Mouse (Mus musculus) olfactory bulb, adult 2 months (tissue): ENCODE data around the gene 1700017B05Rik. TPM values are rescaled to one million over a fixed set of nuclear protein-coding genes. Genes with fewer than 3 reads are reported as not detected.
"Not testable (repeated sequence)": the region's sequence is repeated elsewhere in the genome, so short reads cannot be mapped to it uniquely, and the experiment has no call there.

Source experiments
- H3K27ac ChIP-seq: fragments of 200-500 bp; 2 replicates; pipeline ENCODE4 v1.5.1; 2012; ENCODE audit warnings: low read depth, low read length; ENCODE audit not compliant: insufficient read depth
- H3K4me1 ChIP-seq: fragments of 200-500 bp; 2 replicates; pipeline ENCODE4 v1.6.1; 2012; ENCODE audit warnings: low read length; ENCODE audit not compliant: control insufficient read depth, insufficient read depth
- H3K4me3 ChIP-seq: fragments of 200-500 bp; 2 replicates; pipeline ENCODE4 v1.5.1; 2012; ENCODE audit warnings: mild to moderate bottlenecking, low read depth, low read length, moderate library complexity; ENCODE audit not compliant: insufficient read depth
- CTCF ChIP-seq: fragments of 200-500 bp; IDR thresholded peaks from 2 replicates; pipeline ENCODE4 v1.5.1; 2012; ENCODE audit warnings: low read depth, mild to moderate bottlenecking, low read length, moderate library complexity; ENCODE audit not compliant: insufficient read depth
- POLR2A ChIP-seq: fragments of 200-500 bp; IDR thresholded peaks from 2 replicates; pipeline ENCODE4 v1.6.1; 2012; ENCODE audit warnings: mild to moderate bottlenecking, low read depth, low read length, moderate library complexity; ENCODE audit not compliant: insufficient read depth
- WGBS: fragments of 180-500 bp; shearing (Covaris S2); methylation state at CpG from one replicate; pipeline ENCODE4 v1.1.7; 2018; 5-methylcytosine and 5-hydroxymethylcytosine counted together
- polyA plus RNA-seq: library from polyadenylated mRNA; stranded (reverse); fragments of >200 nt; gene quantifications from 2 replicates; pipeline ENCODE4 v1.2.4, GENCODE M21; 2012; ENCODE audit warnings: low replicate concordance; ENCODE audit not compliant: missing spikeins, insufficient read depth, insufficient read length

The 1700017B05Rik gene
- polyA plus RNA-seq, 1 experiment = not detected

DNA sequence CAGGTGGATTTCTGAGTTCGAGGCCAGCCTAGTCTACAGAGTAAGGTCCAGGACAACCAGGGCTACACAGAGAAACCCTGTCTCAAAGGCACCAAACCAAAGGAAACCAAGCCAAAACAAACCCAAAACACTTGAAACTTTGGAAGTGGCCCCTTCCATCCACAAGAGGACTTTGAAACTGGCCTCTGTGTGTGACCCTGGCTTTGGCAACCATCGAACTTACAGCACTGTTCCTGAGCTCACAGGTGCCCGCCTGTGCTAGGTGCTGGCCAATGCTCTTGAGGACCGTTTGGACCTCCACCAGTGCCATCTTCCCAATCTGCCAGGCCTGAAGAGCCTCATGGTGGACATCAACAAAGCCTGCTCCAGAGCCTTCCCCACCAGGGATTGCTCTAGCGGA is 43.6 kb downstream of the 1700017B05Rik start:
- Histone ChIP-seq H3K27ac (no peak overlapping the region), H3K4me3 (no peak overlapping the region), H3K4me1 (no peaks in the 10 kb centered on the region)
- TF ChIP-seq CTCF (no peak), POLR2A (no peak)
- WGBS = 86% methylated on average over 5 of the region's 5 CpGs

DNA sequence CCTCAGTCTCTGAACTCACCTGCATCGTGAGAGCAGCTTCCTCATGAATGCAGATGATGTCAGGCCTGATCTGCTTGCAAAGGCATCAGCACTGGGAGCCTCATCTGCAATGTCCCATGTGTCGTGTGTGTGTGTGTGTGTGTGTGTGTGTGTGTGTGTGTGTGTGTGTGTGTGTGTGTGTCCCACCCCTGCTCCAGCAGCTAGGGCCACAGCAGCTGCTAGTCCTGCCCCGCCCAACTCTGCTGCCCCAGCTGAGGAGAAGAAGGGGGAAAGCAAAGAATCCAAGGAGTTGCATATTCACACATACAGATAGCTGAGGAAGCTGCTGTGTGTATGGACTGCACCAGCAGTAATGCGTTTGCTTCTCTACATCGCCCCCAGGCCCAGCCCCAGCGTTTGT is 45.2 kb downstream of the 1700017B05Rik start:
- no peak overlapping the region for H3K4me3 ChIP-seq
- H3K4me1 ChIP-seq = peaks cover 4% of the 10 kb centered on the region; the same call in 1 of the 2 replicates
- TF ChIP-seq POLR2A = no peak
- no peak for TF ChIP-seq CTCF
- WGBS = 81% methylated on average over 5 of the region's 6 CpGs
- H3K27ac ChIP-seq = no peak overlapping the region

DNA sequence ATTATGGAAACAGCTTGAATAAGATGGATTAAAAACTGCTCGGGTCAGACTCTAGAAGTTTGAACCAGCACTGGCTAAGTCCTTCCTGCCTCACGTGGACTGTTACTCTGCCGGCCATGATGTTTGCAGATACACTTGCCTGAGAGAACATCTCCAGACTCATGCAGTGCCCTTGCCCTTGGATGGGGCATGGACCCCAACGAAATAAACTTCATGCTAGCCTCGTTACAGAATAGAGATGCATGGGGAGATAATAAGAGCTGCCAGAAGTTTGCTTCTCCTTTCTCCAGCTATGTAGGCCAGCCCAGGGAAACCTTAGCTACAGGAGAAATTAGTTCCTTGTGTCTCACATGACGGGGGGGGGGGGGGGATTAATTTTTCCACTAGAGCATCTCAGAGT is 47.9 kb downstream of the 1700017B05Rik start:
- 69% methylated on average over 6 of the region's 6 CpGs for WGBS
- Histone ChIP-seq H3K27ac (no peak overlapping the region), H3K4me3 (no peak overlapping the region), H3K4me1 (peaks cover 4% of the 10 kb centered on the region; the same call in 1 of the 2 replicates)
- TF ChIP-seq CTCF (no peak), POLR2A (no peak)

DNA sequence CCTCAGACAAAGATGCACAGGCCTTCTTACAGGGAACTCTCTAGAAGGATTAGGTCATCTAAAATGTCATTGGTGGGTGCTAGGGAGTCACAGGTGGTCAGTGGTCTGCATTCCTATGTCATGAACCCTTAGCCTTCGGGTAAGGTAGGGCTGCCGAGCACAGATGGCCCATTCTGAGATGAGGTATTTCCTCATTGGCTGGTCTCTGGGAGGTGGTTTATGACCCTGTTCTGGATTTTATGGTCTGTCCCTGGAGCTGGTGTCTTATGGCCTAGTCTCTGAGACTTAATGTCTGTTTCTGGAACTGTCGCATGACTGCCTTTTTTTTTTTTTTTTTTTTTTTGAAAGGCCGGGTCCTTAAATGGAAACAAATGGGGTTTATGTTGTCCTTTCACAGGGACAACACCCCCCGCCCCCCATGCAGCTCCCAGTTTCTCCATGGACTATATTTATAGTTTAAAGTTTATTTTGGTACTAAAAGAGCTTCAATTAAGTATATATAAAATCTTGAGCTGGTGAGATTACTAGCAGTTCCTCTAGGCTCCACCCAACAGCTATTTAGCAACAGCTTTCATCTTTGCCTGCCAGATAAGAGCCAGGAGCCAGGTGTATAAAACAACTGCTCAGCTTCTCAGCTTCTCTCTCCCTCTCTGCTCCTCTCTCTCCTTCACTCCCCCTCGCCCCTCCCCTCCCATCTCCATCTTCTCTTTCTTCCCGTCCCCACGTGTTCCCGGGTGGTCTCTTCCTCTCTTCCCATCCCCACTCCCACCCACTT is 49.8 kb downstream of the 1700017B05Rik start:
- no peak for TF ChIP-seq POLR2A
- TF ChIP-seq CTCF = no peak
- 60% methylated on average over 9 of the region's 9 CpGs for WGBS

DNA sequence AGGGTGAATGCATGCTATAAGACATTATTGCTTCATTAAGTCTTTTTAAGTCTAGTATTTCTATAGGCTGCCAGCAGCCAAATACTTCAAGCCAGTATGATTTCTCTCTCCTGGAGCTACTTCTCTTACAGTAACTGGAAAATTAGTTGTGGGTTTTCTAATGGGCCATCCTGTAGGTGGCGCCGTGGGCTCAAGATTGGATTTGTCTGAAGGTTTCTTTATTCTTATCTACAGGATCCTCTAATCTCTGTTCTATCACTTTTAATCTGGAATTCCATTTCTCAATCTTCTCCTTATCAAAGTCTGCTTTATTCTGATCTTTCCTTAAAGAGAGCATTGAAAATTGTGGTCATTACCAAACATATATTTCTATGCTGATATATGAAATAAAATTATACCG is 53.1 kb downstream of the 1700017B05Rik start:
- no peak overlapping the region for H3K4me3 ChIP-seq
- WGBS = 31% methylated on average over 3 of the region's 3 CpGs
- TF ChIP-seq CTCF (no peak), POLR2A (no peak)
- H3K27ac ChIP-seq = no peak overlapping the region
- H3K4me1 ChIP-seq = peaks cover 4% of the 10 kb centered on the region; the same call in 1 of the 2 replicates

More for the DNA sequence above, 49.8 kb downstream of the 1700017B05Rik start:
- no peak overlapping the region for H3K27ac ChIP-seq
- peaks cover 4% of the 10 kb centered on the region; the same call in 1 of the 2 replicates for H3K4me1 ChIP-seq
- no peak overlapping the region for H3K4me3 ChIP-seq

DNA sequence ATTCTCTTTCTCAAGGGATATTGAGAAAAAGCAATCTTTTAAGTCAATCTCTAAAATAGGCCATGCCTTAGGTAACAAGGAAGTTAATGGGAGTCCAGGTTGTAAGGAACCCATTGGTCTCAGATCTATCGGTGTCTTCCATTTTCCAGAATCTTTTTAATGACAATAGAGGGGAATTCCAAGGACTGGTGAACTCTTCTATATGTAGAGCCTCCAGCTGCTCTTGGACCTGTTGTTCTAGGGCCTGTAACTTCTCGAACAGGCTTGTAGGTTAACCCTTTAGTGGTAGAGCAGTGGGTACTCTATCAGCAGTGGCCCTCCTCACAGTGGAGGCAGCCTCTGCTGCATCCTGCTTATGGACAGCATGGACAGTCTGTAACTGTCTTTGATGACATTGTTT is 55.5 kb downstream of the 1700017B05Rik start:
- Histone ChIP-seq H3K4me3 (no peak overlapping the region), H3K4me1 (no peaks in the 10 kb centered on the region), H3K27ac (no peak overlapping the region)
- TF ChIP-seq CTCF (no peak), POLR2A (no peak)
- 63% methylated on average over 2 of the region's 2 CpGs for WGBS

DNA sequence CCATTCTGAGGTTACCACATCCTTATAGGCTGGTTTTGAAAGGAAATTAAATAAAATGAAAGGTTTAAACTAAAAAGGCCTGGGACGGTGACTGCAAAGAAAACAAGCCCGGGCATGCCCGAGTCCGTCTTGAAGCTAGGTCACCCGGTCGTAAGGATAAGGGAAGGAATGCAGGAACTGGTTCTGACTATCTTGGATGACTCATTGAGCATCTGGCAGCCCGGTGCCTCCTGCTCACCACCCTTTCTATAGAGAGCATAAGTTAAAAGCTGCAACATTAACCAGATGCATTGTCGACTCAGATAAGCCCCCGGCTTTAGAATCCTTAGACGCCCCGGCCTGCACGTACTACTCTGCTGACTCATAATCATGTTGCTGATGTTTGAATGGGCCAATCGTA is 58.8 kb downstream of the 1700017B05Rik start:
- not testable (repeated sequence) for H3K4me1 ChIP-seq, H3K27ac ChIP-seq, H3K4me3 ChIP-seq
- WGBS = 47% methylated on average over 13 of the region's 13 CpGs

Other genes with a start within 250 kb of the 1700017B05Rik start
- not detected in 2 replicates for gene Sin3a, start 190.6 kb downstream of the 1700017B05Rik start, polyA plus RNA-seq
- not detected in 2 replicates for gene Man2c1, start 131.9 kb downstream of the 1700017B05Rik start, polyA plus RNA-seq
- gene Neil1, start 114.3 kb downstream of the 1700017B05Rik start, polyA plus RNA-seq = not detected in 2 replicates
- not detected in 2 replicates for gene Commd4, start 104.3 kb downstream of the 1700017B05Rik start, polyA plus RNA-seq
- not detected in 2 replicates for gene Trcg1, start 26.1 kb downstream of the 1700017B05Rik start, polyA plus RNA-seq
- gene Ppcdc, start 177.5 kb upstream of the 1700017B05Rik start, polyA plus RNA-seq = not detected in 2 replicates
- gene Scamp5, start 205.4 kb upstream of the 1700017B05Rik start, polyA plus RNA-seq = not detected in 2 replicates
- not detected in 2 replicates for gene Rpp25, start 241.4 kb upstream of the 1700017B05Rik start, polyA plus RNA-seq